Mouse (Mus musculus): ENCODE results near the gene Has3.

GRCm38 (mm10) chr8:106924904-106925349 is 54.9 kb downstream of the Has3 start:
- TF ChIP-seq POLR2A (IDR thresholded peaks at IDR 0.05; ENCODE audit: control insufficient read depth, low read depth, low read length) (no peak), CTCF (IDR thresholded peaks at IDR 0.05; ENCODE audit: control insufficient read depth, insufficient read depth, insufficient replicate concordance, low read depth, low read length) (no peak)
